Mouse (Mus musculus): ENCODE results near the gene Fign. TPM values are rescaled to one million over a fixed set of nuclear protein-coding genes. Genes with fewer than 3 reads are reported as not detected.

Gene Fign
- polyA plus RNA-seq (2014; fragmentation: Nextera tagmentation; extraction: Ambion mirVana), result 13.2 and 15.9 TPM in 2 replicates

- no peaks in the 10 kb centered on the region for H3K36me3 ChIP-seq (replicated peaks; ENCODE audit: control insufficient read depth, insufficient read depth, low read depth, low read length)
- ATAC-seq (replicated peaks; ENCODE audit: insufficient number of reproducible peaks, low FRiP score, low TSS enrichment, low read depth) (peak; percentile 87), DNase-seq (ENCODE audit: low spot score) (peak; percentile 92)
- no peaks in the 10 kb centered on the region for H3K9me3 ChIP-seq (replicated peaks; ENCODE audit: control insufficient read depth, low read length)
- under 1% methylated on average over 60 of the region's 85 CpGs for WGBS
- H3K27ac ChIP-seq (replicated peaks; ENCODE audit: low read depth, low read length), result peak within 1 kb of the TSS; percentile 100
- no peaks in the 10 kb centered on the region for H3K4me1 ChIP-seq (ENCODE audit: control insufficient read depth, insufficient read depth, low read length)
- peak within 1 kb of the TSS; percentile 77 for H3K4me3 ChIP-seq (ENCODE audit: low read depth, low read length)
- peak within 1 kb of the TSS; percentile 79 for H3K4me2 ChIP-seq (ENCODE audit: low read depth, low read length)
- no peaks in the 10 kb centered on the region for H3K27me3 ChIP-seq (ENCODE audit: control insufficient read depth, insufficient read depth, low read length)
- peak within 1 kb of the TSS; percentile 95 for H3K9ac ChIP-seq (replicated peaks; ENCODE audit: low read length)
These were observed at the start of gene Fign for GRCm38 (mm10) chr2:64097937-64098617. Gene Fign, minus strand, starts transcription at chr2:64098038.

DNA sequence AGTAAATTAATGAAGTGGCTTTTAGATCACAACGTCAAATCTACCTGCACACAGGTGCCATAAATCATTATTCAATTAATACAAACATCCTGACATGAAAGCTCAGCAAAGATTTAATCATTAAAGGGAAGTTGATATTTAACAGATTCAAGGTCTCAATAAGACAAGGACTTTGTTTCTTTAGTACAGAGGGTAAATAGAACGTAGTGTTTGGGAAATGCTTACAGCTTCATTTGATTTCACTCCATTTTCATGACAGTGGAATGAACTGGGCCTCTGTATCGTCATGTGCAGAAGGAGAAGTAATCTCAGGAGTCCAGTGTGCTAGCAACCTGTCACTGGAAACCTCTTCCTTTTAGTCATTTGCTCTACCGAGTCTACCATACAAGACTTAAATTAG is 35.8 kb upstream of the Fign start:
- H3K27me3 ChIP-seq (ENCODE audit: control insufficient read depth, insufficient read depth, low read length), result no peaks in the 10 kb centered on the region
- no peaks in the 10 kb centered on the region for H3K4me1 ChIP-seq (ENCODE audit: control insufficient read depth, insufficient read depth, low read length)
- no peak overlapping the region for H3K4me3 ChIP-seq (ENCODE audit: low read depth, low read length)
- no peak overlapping the region for H3K27ac ChIP-seq (replicated peaks; ENCODE audit: low read depth, low read length)
- WGBS, result 83% methylated on average over 4 of the region's 4 CpGs
- no peak for ATAC-seq (replicated peaks; ENCODE audit: insufficient number of reproducible peaks, low FRiP score, low TSS enrichment, low read depth)
- DNase-seq (ENCODE audit: low spot score), result no peak
- H3K9me3 ChIP-seq (replicated peaks; ENCODE audit: control insufficient read depth, low read length), result no peaks in the 10 kb centered on the region
- H3K9ac ChIP-seq (replicated peaks; ENCODE audit: low read length), result no peak overlapping the region
- no peak overlapping the region for H3K4me2 ChIP-seq (ENCODE audit: low read depth, low read length)
- no peaks in the 10 kb centered on the region for H3K36me3 ChIP-seq (replicated peaks; ENCODE audit: control insufficient read depth, insufficient read depth, low read depth, low read length)

DNA sequence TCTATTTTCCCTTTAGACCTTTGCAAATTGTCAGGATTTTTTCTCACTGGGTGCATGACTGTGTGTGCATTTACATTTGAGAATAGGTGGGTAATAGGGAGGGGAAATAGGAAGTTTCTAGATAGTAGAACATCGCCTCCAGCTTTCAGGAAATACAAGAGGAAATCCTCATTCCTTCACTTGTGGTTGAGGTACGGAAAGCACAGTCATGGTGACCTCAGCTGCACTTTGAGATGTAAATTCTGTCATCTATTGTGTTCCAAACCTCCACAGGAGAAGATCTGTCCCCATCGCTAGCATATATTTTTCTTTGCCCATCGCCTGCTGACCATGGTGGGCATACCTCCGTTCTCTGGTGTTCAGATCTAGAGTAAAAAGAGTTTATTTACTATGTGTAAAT is 22.7 kb upstream of the Fign start:
- Histone ChIP-seq H3K36me3 (replicated peaks; ENCODE audit: control insufficient read depth, insufficient read depth, low read depth, low read length) (no peaks in the 10 kb centered on the region), H3K27me3 (ENCODE audit: control insufficient read depth, insufficient read depth, low read length) (no peaks in the 10 kb centered on the region), H3K4me1 (ENCODE audit: control insufficient read depth, insufficient read depth, low read length) (no peaks in the 10 kb centered on the region), H3K4me2 (ENCODE audit: low read depth, low read length) (no peak overlapping the region), H3K9ac (replicated peaks; ENCODE audit: low read length) (no peak overlapping the region), H3K9me3 (replicated peaks; ENCODE audit: control insufficient read depth, low read length) (no peaks in the 10 kb centered on the region), H3K4me3 (ENCODE audit: low read depth, low read length) (no peak overlapping the region), H3K27ac (replicated peaks; ENCODE audit: low read depth, low read length) (no peak overlapping the region)
- no peak for ATAC-seq (replicated peaks; ENCODE audit: insufficient number of reproducible peaks, low FRiP score, low TSS enrichment, low read depth)
- WGBS, result 93% methylated on average over 5 of the region's 5 CpGs
- DNase-seq (ENCODE audit: low spot score), result no peak

GRCm38 (mm10) chr2:64116613-64117012 is 18.8 kb upstream of the Fign start:
- Histone ChIP-seq H3K27ac (replicated peaks; ENCODE audit: low read depth, low read length) (no peak overlapping the region), H3K4me2 (ENCODE audit: low read depth, low read length) (no peak overlapping the region), H3K27me3 (ENCODE audit: control insufficient read depth, insufficient read depth, low read length) (no peaks in the 10 kb centered on the region), H3K9ac (replicated peaks; ENCODE audit: low read length) (no peak overlapping the region), H3K4me1 (ENCODE audit: control insufficient read depth, insufficient read depth, low read length) (no peaks in the 10 kb centered on the region), H3K4me3 (ENCODE audit: low read depth, low read length) (no peak overlapping the region), H3K36me3 (replicated peaks; ENCODE audit: control insufficient read depth, insufficient read depth, low read depth, low read length) (no peaks in the 10 kb centered on the region), H3K9me3 (replicated peaks; ENCODE audit: control insufficient read depth, low read length) (no peaks in the 10 kb centered on the region)
- 76% methylated on average over 7 of the region's 7 CpGs for WGBS
- ATAC-seq (replicated peaks; ENCODE audit: insufficient number of reproducible peaks, low FRiP score, low TSS enrichment, low read depth) (no peak), DNase-seq (ENCODE audit: low spot score) (no peak)

GRCm38 (mm10) chr2:64111133-64111532 is 13.3 kb upstream of the Fign start:
- H3K4me2 ChIP-seq (ENCODE audit: low read depth, low read length), result no peak overlapping the region
- no peaks in the 10 kb centered on the region for H3K4me1 ChIP-seq (ENCODE audit: control insufficient read depth, insufficient read depth, low read length)
- no peak overlapping the region for H3K4me3 ChIP-seq (ENCODE audit: low read depth, low read length)
- WGBS, result 93% methylated on average over 3 of the region's 3 CpGs
- H3K36me3 ChIP-seq (replicated peaks; ENCODE audit: control insufficient read depth, insufficient read depth, low read depth, low read length), result no peaks in the 10 kb centered on the region
- DNase-seq (ENCODE audit: low spot score), result no peak
- no peaks in the 10 kb centered on the region for H3K27me3 ChIP-seq (ENCODE audit: control insufficient read depth, insufficient read depth, low read length)
- H3K27ac ChIP-seq (replicated peaks; ENCODE audit: low read depth, low read length), result no peak overlapping the region
- no peak for ATAC-seq (replicated peaks; ENCODE audit: insufficient number of reproducible peaks, low FRiP score, low TSS enrichment, low read depth)
- H3K9ac ChIP-seq (replicated peaks; ENCODE audit: low read length), result no peak overlapping the region
- no peaks in the 10 kb centered on the region for H3K9me3 ChIP-seq (replicated peaks; ENCODE audit: control insufficient read depth, low read length)

GRCm38 (mm10) chr2:64109860-64110259 is 12.0 kb upstream of the Fign start:
- Histone ChIP-seq H3K4me1 (ENCODE audit: control insufficient read depth, insufficient read depth, low read length) (no peaks in the 10 kb centered on the region), H3K36me3 (replicated peaks; ENCODE audit: control insufficient read depth, insufficient read depth, low read depth, low read length) (no peaks in the 10 kb centered on the region), H3K9me3 (replicated peaks; ENCODE audit: control insufficient read depth, low read length) (no peaks in the 10 kb centered on the region), H3K4me3 (ENCODE audit: low read depth, low read length) (no peak overlapping the region), H3K27ac (replicated peaks; ENCODE audit: low read depth, low read length) (no peak overlapping the region), H3K27me3 (ENCODE audit: control insufficient read depth, insufficient read depth, low read length) (no peaks in the 10 kb centered on the region), H3K4me2 (ENCODE audit: low read depth, low read length) (no peak overlapping the region), H3K9ac (replicated peaks; ENCODE audit: low read length) (no peak overlapping the region)
- ATAC-seq (replicated peaks; ENCODE audit: insufficient number of reproducible peaks, low FRiP score, low TSS enrichment, low read depth), result no peak
- no peak for DNase-seq (ENCODE audit: low spot score)
- 91% methylated on average over 4 of the region's 4 CpGs for WGBS

GRCm38 (mm10) chr2:64108040-64108439 is 10.2 kb upstream of the Fign start:
- H3K9ac ChIP-seq (replicated peaks; ENCODE audit: low read length), result no peak overlapping the region
- H3K36me3 ChIP-seq (replicated peaks; ENCODE audit: control insufficient read depth, insufficient read depth, low read depth, low read length), result no peaks in the 10 kb centered on the region
- WGBS, result 81% methylated on average over 8 of the region's 8 CpGs
- H3K4me1 ChIP-seq (ENCODE audit: control insufficient read depth, insufficient read depth, low read length), result no peaks in the 10 kb centered on the region
- no peak overlapping the region for H3K4me3 ChIP-seq (ENCODE audit: low read depth, low read length)
- DNase-seq (ENCODE audit: low spot score), result no peak
- no peak overlapping the region for H3K27ac ChIP-seq (replicated peaks; ENCODE audit: low read depth, low read length)
- no peaks in the 10 kb centered on the region for H3K27me3 ChIP-seq (ENCODE audit: control insufficient read depth, insufficient read depth, low read length)
- no peak for ATAC-seq (replicated peaks; ENCODE audit: insufficient number of reproducible peaks, low FRiP score, low TSS enrichment, low read depth)
- H3K9me3 ChIP-seq (replicated peaks; ENCODE audit: control insufficient read depth, low read length), result no peaks in the 10 kb centered on the region
- no peak overlapping the region for H3K4me2 ChIP-seq (ENCODE audit: low read depth, low read length)

- H3K9ac ChIP-seq (replicated peaks; ENCODE audit: low read length), result peak overlapping the region; percentile 95
- peak overlapping the region; percentile 100 for H3K27ac ChIP-seq (replicated peaks; ENCODE audit: low read depth, low read length)
- ATAC-seq (replicated peaks; ENCODE audit: insufficient number of reproducible peaks, low FRiP score, low TSS enrichment, low read depth) (peak; percentile 85), DNase-seq (ENCODE audit: low spot score) (peak; percentile 75)
- no peaks in the 10 kb centered on the region for H3K9me3 ChIP-seq (replicated peaks; ENCODE audit: control insufficient read depth, low read length)
- no peaks in the 10 kb centered on the region for H3K4me1 ChIP-seq (ENCODE audit: control insufficient read depth, insufficient read depth, low read length)
- H3K4me3 ChIP-seq (ENCODE audit: low read depth, low read length), result peak overlapping the region; percentile 77
- 2% methylated on average over 21 of the region's 21 CpGs for WGBS
- no peaks in the 10 kb centered on the region for H3K36me3 ChIP-seq (replicated peaks; ENCODE audit: control insufficient read depth, insufficient read depth, low read depth, low read length)
- peak overlapping the region; percentile 79 for H3K4me2 ChIP-seq (ENCODE audit: low read depth, low read length)
- no peaks in the 10 kb centered on the region for H3K27me3 ChIP-seq (ENCODE audit: control insufficient read depth, insufficient read depth, low read length)
These were observed 931 bp upstream of the Fign start for GRCm38 (mm10) chr2:64098618-64099320.
